Mouse (Mus musculus) heart, adult 8-10 months (tissue): ENCODE data around the gene Mvd. TPM values are rescaled to one million over a fixed set of nuclear protein-coding genes. Genes with fewer than 3 reads are reported as not detected.

Experiments
- DNase-seq: peaks from one replicate; pipeline ENCODE4 v3.0.0; 2022; ENCODE audit warnings: low spot score
- total RNA-seq, 4 experiments: library from RNA; stranded (reverse); gene quantifications; 2 replicates each; pipeline ENCODE4 v1.2.4; 2022

The Mvd gene
- 1 to 10 TPM; 3.9 to 5.6 (median 4.9) TPM for total RNA-seq

DNA sequence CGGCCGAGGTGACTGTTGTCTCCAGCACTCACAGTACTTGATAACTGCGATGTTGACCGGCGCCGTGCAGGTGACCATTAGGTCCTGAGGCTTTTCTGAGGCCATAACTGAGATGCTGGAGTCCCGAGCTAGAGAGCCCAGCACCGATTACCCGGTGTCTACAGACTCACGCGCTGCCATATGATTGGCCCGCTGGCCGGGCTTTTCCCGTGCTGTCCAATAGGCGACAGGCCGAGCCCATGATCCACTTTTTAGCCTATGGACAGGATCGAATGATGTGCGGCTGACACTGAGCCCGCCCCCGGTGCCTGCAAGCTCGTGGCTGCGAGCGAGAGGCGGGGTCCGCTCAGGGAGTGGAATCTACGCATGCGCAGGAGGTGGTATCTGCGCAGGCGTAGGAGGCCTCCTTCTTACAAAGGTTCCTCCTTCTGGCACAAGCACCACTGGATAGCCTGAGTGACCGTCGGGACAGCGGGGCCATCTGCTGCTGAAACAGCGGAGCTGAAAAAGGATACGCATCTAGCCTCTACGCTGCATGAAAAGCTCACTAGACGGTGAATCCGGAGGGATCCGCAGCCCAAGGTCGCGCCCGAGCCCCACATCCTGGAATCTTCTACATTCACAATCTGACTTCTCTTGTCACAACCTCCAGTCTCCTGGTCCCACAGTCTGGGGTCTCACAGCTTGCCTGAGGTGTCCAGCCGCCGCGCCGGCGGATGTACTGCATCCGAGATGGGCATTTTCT is at the start of gene Mvd:
Gene Mvd, minus strand, starts transcription at position 161 of the 745 bp plus-strand sequence.
- DNase-seq = peak; percentile 99

DNA sequence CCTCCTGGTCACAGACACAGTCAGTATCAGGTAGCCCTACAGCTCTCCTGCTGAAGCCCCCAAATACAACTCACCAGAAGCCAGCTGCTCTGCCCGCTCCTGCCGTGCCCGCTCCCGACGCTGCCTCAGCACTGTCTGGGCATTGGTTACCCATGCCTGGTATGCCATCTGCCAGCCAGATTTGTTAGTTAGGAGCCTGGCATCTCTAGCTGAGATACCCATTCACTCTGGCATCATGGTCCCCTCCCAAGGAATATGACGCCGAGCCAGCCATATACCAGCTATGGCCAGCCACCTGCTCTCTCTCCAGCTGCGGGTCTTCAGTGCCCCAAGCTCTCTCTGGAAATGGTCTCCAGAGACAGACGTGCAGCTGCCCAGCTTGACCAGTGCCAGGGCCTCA is 45.2 kb upstream of the Mvd start:
- no peak for DNase-seq

DNA sequence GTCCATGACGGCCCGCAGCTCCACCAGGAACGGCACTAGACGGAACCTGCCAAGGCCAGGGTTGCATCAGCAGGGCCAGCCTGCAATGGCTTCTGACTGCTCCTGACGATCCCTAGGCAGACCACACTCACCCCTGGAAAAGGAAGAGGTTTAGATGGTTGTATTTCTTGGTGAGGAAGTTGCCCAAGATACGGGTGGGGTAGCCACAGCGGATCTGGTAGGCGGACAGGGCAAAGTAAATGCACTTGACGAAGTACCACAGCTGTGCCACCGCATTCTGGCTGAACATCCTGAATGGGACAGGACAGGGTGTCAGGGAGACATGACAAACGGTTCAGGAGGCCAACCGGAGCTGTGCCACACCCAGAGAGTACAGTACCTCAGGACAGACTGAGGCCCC is 41.6 kb upstream of the Mvd start:
- DNase-seq = no peak

DNA sequence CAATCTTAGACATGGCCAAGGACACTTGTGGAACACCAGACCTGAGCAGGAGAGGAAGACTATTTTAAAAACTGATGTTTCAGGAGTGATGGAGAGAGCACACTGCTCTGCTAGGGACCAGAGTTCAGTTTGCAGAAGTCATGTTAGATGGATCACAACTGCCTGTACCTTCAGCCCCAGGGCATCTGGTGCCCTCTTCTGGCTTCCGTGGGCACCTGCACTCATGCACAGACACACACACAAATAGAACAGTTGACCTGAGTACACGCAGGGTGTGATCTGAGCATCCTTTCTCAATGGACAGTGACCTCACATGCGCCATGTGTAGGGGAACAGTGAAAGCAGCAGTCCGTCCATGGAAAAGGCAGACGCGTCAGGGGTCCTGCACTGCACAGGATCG is 40.7 kb upstream of the Mvd start:
- DNase-seq = no peak

DNA sequence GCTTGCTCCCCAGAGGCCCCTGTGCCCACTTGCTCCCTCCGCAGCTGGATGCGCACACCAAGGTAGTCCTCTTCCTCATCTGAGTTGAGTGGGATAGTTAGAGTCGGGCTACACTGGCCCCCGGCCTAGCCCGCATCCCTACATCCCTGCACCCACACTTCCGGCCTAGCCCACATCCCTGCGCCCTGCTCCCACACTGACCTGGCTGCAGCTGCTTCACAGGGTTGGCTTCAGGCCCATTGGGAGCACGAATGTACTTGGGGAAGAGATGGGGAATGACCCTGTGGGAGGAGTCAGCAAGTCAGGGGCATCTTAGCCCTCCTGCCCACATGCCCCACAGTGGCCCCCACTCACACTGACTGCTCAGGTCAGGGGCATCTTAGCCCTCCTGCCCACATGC is 39.2 kb upstream of the Mvd start:
- no peak for DNase-seq

DNA sequence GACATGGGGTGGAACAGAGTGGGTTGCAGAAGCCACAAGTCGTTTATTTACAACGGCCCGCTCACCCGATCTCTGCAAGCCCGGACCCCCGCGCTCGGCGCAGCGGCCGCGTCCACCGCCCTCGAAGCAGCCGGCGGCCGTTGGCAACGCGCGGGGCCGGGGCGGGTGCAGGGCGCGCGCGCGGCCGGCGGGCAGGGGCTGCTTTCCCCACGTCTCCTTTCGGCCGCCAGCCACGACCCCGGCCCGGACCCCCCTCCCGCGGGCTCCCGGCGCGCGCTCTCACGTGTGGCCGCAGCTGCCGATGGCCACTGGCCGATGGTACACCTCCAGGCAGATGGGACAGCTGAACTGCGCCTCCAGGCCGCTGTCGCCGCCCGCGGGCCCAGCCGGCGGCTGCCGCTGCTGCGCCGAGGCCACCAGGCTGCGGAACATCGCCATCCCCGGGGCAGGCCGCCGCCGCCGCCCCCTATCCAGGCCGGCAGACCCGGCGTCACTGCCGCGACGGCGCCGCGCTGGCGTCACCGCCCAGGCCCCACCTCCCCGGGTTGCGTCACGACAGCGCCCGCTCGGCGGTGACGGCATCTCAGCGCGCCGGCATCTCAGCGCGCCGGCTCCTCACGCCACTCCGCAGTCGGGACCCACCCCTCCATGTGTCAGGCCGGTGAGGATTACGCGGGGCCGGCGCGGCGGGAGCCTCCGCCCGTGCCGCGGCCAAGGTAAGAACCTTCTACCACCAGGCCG is 32.5 kb upstream of the Mvd start, which contains the start of the genes Rnf166 and Ctu2:
Gene Rnf166, minus strand, starts transcription at position 485 of the 741 bp plus-strand sequence.
Gene Ctu2, plus strand, starts transcription at position 564 of the 741 bp plus-strand sequence.
- DNase-seq = peak; percentile 86

DNA sequence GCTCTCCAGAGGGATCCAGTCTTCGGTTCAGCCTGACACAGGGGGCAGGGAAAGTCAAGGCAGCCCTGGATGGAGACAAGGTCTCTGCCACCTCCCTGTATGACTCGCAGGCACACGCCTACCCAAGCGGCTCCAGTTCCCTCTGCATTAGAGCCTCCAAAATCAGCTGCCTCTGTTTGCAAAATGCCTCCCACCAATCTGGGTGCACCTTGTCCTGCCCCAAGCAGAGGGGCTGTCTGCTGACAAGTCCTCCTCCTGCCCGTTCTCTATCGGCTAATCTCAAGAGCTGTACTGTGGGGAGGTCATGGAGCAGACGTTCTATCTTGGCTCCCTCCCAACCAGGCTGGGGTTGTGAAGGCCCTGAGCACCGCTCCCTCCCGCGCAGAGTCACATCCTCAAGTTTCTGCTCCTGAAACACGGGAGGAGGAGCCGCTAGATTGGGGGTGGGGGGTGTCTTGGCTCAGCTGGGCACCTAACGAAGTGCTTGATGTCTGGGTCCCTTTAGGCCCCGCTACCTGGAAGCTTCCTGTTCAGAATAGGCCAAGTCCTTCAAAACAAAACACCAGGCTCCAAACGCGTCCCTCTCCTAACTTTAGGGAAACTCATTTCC is 31.8 kb upstream of the Mvd start:
- no peak for DNase-seq

DNA sequence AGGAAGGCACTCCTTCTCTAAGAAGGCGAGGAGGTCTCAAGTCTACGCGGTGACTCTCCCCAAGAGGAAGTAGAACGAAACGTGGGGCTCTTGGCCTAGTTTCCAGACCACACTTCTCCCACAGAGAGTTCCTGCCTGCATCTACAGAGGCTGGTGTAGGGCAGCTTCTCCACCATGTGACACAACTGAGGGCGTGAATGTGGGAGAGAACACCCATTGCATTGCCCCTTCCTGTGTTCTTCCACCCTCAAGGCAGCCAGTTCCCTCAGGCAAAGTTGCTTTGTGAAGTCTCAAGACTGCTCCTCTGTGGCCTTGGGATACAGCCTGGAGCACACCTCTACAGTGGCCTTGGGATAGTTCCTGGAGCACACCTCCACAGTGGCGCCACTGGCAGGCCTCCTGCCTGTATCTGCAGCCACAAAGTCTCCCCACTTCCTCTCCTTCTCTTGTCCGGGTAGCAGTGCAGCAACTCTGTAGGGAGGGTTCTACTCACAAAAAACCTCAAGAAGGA is 30.7 kb upstream of the Mvd start:
- no peak for DNase-seq

DNA sequence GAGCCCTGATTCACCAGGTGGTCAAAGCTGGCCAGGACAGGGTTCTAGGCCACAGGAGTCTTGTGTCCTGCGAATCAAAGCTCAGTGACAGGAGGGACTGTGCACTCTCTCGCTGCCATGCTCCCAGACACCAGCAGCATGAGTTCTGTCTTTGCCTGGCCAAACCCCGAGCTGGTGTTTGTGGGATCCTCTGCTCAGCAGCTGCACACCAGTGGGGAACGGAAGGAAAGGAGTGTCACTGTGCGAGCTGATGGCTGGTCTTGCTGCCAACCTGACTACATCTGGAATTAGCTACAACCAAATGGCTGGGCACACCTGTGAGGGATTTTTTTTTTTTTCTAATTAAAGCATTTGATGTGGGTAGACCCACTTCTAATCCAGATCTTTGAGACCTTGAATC is 27.5 kb upstream of the Mvd start:
- DNase-seq = no peak

DNA sequence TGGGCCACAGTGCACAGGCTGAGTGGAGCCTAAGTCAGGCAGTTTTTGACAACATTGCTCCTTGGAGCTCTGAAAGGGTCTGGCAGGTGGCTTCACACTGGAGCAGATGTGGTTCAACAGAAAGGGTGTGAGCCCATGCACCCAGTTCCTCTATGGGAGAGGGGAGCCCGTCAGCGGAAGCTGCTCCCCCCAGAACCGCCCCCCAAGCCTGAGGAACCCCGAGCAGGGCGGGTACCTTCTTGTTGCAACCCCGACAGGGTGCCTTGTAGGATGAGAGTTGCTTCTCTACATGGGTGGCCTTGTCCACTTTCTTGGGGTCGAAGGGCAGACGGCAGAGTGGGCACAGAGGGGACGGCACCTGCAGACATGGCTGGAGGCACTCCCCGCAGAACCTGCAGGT is 26.7 kb upstream of the Mvd start:
- no peak for DNase-seq

DNA sequence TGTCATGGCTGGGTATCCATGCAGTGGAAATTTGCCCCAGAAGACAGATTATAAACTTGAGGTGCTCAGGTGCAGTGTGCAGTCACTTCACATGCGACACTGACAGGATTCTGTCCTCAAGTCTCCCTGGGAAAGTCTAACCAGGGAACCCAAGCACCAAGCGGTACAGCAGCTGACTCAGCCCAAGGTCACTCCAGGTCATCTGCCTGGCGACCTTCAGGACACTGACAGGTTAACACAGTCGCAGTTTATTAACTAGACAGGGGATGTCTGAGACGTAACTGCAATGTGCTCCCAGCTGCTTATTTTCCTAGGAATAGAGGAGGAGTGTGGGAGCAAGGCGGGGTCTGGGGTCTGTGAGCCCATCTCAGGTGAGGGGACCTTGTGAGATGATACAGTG is 26.2 kb upstream of the Mvd start:
- DNase-seq = no peak

DNA sequence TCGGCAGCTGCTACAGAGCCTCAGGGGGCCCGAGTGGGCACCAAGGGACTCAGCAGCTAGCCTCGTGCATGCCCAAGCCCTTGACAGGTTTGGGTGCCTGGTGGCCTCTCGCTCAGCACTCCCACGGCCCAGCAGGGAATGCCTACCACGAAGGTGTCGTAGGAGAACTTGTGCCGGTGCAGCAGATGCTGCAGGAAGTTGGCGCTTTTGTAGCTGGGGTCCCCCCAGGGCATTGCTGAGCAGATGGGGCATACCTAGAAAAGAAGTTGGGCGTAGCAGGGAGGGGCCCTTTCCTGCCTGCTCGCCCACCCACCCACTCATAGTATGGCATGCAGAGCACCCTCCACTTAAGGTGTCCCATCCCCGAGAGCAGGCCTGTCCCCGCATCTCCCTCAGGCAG is 24.6 kb upstream of the Mvd start:
- DNase-seq = no peak

DNA sequence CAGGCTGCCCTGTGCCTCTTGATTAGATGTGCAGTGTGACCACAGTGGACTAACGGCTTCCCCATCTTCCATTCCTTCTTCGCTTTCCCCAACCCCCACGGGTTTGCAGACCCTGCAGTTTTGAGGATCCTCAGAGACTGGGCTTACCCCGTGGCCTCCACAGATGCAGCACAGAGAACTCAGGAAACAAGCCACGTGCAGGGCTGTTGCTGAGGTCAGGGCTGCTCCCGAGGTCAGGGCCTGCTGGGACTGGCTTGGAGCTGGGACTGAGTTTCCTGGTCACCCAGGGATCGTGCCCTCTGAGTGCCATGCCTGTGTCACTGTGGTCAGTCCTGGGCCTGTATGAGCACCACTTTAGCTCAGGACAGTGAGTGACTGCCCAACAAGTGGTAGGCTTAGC is 21.8 kb upstream of the Mvd start:
- no peak for DNase-seq

DNA sequence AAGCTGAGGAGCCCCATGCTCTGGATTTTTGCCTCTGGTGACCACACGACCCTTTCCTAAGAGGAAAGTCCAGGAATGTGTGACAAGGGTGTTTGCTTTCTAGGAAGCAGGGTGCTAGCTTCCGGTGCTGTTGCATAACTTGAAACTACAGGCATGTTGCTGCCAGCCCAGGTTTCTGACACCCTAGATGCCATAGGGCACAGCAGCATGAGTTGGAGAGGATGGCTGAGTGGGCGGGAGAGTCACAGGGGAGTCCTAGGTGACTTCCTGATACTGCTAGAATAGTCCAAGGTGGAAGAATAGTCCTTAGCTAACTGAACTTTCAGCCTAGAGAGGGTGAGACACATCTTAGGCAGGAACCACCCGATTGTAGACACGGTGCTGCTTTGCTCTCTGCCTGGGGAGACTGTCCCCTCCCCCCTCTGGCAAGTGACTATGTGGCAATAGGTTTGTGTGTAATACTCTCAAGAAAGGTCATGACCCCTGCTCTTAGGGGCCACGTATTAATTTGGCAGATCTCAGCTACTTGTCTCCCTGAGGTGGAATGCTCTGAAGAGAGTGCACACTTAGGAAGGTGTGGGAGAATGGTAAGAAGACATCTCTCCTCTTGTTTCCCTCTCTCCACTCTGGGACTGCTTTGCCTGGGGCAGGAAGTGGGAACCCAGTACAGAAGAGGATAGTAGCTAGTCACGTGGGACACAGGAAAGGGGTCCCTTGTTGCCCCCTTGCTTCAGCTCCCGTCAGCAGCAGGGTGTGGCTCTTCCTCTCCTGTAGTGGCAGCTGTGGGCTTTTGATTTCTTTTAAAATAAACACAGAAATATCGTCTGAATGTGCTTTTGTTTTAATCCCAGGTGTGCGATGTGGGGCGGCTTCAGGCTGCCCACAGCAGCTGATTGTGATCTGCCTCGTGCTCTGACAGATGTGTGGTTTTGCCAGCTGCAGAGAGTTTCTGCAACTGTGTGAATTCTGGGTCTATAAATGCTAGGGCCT is 20.7 kb upstream of the Mvd start:
- no peak for DNase-seq

DNA sequence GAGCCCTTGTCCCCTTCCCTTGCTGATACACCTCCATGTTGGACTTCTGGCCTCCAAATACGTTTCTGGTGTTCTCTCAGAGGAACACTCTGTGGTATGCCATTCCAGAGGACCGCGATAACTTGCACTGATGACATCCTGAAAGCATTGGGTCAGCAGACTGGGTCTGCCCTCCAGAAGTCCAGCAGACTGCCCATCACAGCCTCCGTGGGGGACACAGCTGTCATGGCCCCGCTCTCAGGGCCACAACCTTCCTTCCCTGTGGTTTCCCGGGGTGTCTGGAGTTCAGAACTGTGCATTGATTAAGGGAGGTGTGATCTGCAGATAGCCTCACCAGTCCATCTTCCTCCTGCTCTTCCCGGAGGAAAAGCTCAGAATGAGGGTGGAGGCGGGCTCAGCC is 19.3 kb upstream of the Mvd start:
- DNase-seq = no peak

DNA sequence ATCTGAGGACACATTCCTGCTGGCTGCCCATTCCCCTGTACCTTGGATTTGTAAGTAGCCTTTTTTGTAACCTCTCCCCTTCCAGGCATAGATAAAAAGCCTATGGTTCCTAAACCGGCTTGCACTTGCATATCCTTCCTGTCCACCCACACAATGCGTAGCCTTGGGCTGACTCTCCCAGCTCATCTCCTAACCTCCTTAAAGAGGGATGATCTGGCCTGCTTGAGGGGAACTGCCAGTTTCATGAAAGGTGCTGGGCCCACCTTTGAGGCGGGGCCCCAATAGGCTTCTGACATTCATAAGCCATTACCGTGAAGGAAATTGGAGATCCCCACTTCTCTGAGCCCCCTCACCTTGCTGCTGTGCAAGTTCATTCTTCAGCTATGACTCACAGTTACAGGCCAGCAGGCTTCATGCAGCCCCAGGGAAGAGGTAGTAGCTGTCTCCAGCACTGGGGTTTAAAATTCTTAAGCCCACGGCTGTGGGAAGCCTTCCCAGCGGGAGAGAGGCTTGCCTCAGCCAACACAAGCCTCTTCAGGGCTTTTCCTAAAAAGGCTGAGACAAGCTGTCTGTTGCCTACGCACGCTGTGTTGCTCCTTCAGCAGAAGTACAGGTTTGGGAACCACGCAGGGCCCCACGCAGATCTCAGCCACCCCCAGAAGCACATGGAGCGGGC is 18.4 kb upstream of the Mvd start:
- DNase-seq = no peak

DNA sequence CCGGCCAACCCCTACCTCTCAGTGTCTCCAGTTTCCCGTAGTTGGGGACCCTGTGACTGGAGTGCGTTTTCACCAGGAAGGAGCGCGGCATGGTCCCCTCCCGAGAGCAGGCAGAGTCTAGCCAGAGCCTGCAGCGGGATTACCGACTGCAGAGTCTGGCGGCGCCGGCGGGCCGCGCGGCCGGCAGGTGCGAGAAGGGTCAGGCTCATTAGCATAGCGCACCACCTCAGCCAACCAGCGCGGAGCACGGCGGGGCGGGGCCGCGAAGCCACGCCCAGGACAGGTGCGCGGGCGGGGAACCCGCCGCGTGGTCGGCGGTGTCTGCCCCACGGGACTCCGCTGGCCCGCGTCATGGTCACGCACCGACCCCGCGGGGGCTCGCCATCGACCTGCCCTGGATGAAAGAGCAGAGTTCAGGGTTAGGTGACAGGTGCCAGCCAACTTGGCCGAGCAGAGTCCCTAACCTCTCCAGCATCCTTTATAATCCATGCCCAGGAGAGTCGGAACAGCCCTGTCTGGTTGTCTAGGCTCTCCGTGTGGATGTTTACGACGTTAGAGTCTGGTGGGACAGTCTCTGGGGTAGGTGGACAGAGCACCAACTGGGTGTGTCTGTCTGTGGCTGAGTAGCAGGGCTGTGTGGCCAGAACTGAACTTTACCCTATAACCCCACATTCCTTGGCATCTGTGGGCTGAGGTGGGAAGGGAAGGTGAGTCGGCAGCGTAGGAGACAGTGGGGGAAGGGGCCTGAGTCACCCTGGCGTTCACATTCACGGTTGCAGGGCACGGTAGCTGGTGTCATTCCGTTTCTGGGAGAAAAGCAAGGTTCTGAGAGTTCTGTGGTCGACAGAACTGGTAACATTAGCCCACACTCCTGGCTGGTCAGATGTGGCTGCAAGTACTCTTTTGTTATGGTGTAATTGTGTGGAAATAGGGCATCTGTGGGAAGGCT is 17.6 kb upstream of the Mvd start, which contains the start of gene Snai3:
Gene Snai3, minus strand, starts transcription at position 210 of the 949 bp plus-strand sequence.
- no peak for DNase-seq

DNA sequence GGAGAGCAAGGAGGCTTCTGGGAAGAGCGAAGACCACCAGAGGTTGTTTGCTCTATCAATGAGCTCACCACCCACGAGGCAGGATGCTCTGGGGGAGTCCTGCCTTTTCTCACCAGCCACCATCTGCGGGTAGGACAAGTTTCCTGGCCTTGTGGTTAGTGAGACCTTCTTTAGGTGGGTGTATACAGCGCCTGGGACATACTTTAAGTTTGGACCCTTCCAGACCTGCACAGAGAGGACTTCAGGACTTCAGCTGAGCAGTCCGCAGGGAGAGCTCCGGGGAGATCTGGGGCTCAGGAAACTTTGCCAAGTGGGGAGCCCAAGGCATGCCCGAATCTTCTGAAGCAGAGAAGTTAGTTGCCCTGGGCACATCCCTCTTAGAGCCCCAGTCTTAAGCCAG is 16.8 kb upstream of the Mvd start:
- DNase-seq = no peak

DNA sequence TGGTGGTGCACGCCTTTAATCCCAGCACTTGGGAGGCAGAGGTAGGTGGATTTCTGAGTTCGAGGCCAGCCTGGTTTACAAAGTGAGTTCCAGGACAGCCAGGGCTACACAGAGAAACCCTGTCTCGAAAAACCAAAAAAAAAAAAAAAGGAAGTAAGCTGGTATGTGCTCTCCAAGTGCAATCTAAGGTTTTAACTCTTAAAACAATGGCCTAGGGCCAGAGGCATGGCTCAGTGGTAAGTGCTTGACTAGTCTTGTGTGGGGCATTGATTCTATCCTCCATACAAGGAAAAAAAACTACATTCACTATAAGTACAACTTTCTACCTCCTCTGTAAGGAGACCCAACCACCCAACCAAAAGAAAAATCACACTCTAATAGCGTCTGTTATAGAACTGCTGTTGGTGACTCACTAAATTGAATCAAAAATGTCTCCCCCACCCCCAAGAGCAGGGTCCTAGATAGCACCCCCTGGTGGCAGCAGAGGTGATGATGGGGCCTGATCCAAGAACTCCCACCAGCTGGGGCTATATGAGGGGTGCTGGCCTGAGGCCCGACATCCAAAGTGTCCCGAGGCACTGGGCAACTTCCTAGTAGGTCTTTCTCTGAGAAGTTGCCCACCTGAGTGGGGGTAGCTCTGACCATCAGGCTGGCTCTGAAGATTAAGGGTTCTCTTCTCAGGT is 16.1 kb upstream of the Mvd start:
- DNase-seq = no peak
